Mouse (Mus musculus): ENCODE results near the gene Fnbp1l.

Fnbp1l gene

DNA sequence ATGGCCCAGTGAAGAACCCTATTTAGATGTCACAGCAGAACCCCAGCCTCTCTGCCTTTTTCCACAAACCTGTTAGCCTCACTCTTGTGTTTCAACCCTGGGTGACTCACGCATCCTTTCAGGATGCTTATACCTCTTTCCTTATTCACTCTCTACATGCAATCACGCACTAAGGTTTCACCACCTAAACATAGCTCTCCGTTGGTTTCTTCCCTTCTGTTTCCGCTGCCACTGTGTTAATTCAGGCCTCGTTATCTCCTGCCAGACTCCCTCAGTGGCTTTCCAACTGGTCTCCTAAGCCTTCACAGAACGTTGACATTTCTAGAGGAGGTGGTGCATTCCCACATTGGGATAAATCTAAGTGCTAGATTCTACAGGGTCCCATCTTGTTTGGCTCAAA is 128.9 kb downstream of the Fnbp1l start:
- no peak for DNase-seq

Measured in kidney, adult 9 months (tissue).